Mouse (Mus musculus) cerebellum, postnatal 4 days (tissue): ENCODE results near the gene Ifitm7.
"Not testable (repeated sequence)": the region's sequence is repeated elsewhere in the genome, so short reads cannot be mapped to it uniquely, and the experiment has no call there.

Source experiments
- DNase-seq, 2 experiments: peaks; one replicate each; pipeline ENCODE4 v3.0.0; 2022; ENCODE audit warnings: low spot score in 2 of 2, mixed read lengths in 1 of 2

The Ifitm7 gene

GRCm38 (mm10) chr16:13977026-13977425 lies 9.7 kb downstream of the Ifitm7 start:
- not testable (repeated sequence) for DNase-seq

- not testable (repeated sequence) for DNase-seq
These were observed 10.3 kb downstream of the Ifitm7 start for GRCm38 (mm10) chr16:13976358-13976896.

DNA sequence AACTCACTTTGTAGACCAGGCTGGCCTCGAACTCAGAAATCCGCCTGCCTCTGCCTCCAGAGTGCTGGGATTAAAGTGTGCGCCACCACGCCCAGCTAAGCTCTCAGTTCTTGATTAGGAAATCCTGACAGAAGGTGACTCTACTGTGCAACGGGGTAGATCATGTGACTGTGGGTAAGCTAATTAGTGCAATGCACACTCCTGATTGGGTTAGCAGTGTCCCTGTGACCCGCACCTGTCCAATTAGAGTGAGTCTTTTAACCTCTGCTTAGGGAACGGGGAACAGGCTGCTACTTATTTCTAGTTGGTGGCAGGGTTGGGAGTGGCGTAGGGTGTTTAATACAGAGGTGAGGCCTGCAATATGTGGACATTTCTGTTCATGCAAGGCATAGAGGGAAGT lies 14.6 kb downstream of the Ifitm7 start:
- no peak for DNase-seq

DNA sequence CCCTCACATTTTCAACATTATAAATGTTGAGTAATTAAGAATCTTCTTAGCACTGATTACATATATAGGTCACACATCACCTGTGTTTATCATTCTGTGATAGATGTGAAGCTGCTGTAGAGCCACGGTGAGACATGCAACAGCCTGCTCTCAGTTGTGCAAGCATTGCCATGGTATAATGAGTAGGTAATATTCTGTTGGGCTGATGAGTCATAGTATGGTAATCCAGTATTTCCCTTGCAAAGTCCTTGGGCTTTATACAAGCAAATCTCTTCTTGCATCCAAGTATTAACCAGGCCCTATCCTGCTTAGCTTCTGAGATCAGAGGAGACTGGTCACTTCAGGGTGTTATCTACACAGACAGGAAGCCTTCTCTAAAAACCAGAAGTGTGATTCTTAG lies 17.6 kb downstream of the Ifitm7 start:
- DNase-seq, result no peak

DNA sequence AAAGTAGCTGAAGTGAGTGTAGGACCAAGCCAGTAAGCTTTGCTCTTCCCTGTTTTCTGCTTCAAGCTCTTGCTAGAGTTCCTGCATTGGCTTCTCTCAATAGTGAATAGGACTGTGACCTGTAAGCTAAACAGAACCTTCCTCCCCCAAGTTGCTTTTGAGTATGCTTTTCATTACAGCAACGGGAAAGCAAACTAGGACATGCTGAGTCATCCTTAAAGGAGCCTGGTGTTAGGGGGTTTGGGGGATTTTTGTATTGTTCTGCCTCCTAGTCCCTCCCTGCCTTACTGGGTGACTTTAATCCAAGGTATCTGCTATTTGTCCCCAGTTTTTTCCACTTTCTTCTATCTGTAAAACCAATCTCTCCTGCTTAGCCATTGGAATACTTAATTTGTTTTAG lies 24.6 kb downstream of the Ifitm7 start:
- DNase-seq, result no peak

GRCm38 (mm10) chr16:13951245-13951644 lies 35.4 kb downstream of the Ifitm7 start:
- DNase-seq, result no peak

GRCm38 (mm10) chr16:13946306-13946705 lies 40.4 kb downstream of the Ifitm7 start:
- DNase-seq, result no peak

DNA sequence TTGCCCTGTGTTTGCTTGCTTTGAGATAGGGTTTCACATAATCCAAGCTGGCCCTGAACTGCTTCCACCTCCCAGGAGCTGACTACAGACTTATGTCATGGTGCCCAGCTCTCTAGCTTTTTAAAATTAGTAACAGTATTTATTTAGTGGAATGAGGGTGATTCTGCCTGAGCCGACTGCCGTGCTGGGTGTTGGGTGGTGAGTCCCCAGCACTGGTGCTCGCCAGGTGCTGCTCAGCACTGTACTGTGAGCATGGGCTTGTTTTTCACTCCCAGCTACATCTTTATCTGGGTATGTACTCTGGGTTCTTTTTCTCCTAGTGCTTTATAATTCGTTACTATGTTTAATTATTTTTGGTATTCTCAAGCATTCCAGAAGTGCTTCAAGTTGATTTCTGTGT lies 41.5 kb downstream of the Ifitm7 start:
- DNase-seq, result no peak

GRCm38 (mm10) chr16:13944752-13945151 lies 41.9 kb downstream of the Ifitm7 start:
- no peak for DNase-seq

DNA sequence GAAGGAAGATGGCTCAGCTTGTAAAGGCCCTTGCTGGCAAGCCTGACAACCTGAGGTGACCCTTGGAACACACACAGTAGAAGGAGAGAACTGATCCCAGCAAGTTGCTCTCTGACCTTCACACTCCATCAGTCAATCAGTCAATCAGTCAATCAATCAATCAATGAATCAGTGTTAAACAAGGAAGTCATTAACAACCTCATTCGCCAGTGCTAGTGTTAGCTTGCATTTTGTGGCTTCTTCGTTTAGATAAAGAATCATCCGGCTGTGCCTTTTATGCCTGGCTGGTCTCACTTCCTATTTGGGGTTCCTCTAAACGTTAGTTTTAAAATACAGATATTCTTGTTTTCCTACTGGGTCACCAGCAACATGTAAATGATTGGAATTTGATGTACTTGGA lies 42.5 kb downstream of the Ifitm7 start:
- no peak for DNase-seq

DNA sequence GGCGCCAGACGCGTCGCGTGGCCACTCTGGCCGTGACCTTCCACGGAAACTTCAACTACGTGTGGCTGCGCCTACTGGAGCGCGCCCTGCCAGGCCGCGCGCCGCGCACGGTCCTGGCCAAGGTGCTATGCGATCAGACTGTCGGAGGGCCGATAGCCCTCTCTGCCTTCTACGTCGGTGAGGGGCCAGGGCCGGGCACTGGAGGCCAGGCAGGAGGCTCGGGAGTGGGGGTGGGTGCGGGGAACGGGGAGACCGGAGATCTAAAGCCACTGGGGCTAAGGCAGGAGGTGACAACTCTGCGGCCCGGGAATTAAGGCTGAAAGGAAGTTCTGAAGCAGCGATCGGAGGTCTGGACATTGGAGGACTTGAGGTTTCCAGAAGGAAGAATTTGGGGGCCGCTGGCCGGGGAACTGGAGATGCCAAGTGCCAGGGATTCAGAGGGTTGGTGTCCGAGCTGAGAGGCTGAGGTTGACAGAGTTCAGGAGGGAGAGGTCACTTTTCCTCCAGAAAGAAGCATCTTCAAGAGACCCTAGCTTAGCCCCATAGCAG lies 45.8 kb downstream of the Ifitm7 start:
- DNase-seq, result no peak

- DNase-seq, result peak; percentile 47 to 65
These were observed 46.4 kb downstream of the Ifitm7 start for GRCm38 (mm10) chr16:13940139-13940846.
